Comparison of ENCODE assay signal across 15 mouse cellular contexts in genomic region chr16:10725156-10725555, GRCm38 (mm10).
DNase-seq lines count a peak whose midpoint lies in the region; ATAC-seq and TF ChIP-seq lines count a peak whose summit lies in the region.
"Had no signal": no experiment of that assay in that cellular context is flagged by ENCODE, and none has a peak within 500 bp of the region (broad histone marks: within the 10 kb centered on the region; RNA-seq: fewer than 3 reads in every experiment).

No protein-coding gene starts in this region.

- no peaks in the 10 kb centered on the region for H3K4me1 ChIP-seq in heart, postnatal 0 days (ENCODE audit: control insufficient read depth, insufficient read depth)
- no peaks in the 10 kb centered on the region for H3K4me1 ChIP-seq in midbrain, postnatal 0 days (ENCODE audit: insufficient read depth, low read length)
- peaks cover 13% of the 10 kb centered on the region; the same call in 1 of the 2 replicates for H3K4me1 ChIP-seq in midbrain, embryonic 13.5 days (replicated peaks)
- H3K4me1 ChIP-seq: midbrain, embryonic 15.5 days had no signal

- DNase-seq in heart, postnatal 0 days (ENCODE audit: low spot score): no peak
- no peak for DNase-seq in heart, postnatal 25 days (ENCODE audit: low spot score)
- no peak for DNase-seq in midbrain, postnatal 0 days (ENCODE audit: low spot score)
- peak; percentile 35 for DNase-seq in ZHBTc4 (ENCODE audit: low read depth, low spot score)
- peak; percentile 77 for DNase-seq in naive thymus-derived CD4-positive, alpha-beta T cell, adult 2 months (ENCODE audit: low read depth)
- DNase-seq in retina, embryonic 14.5 days (ENCODE audit: low spot score): no peak
- DNase-seq in kidney, postnatal 10 days: no peak
- DNase-seq: cerebellum, adult 9-11 months; right cerebral cortex, adult 18-20 months had no signal

- no peak overlapping the region for H3K4me3 ChIP-seq in heart, postnatal 0 days (ENCODE audit: low read depth, low read length)
- H3K4me3 ChIP-seq in midbrain, postnatal 0 days (ENCODE audit: low read depth, low read length): no peak overlapping the region
- no peak overlapping the region for H3K4me3 ChIP-seq in midbrain, embryonic 13.5 days (replicated peaks)
- H3K4me3 ChIP-seq: embryonic facial prominence, embryonic 10.5 days; heart, embryonic 10.5 days; hindbrain, embryonic 13.5 days; limb, embryonic 13.5 days; midbrain, embryonic 15.5 days had no signal

- intact Hi-C loops in heart, postnatal 25 days (cut with DNase I): no loop called here

- WGBS in heart, postnatal 0 days: 68% methylated on average over 2 of the region's 2 CpGs
- 50% methylated on average over 2 of the region's 2 CpGs for WGBS in midbrain, postnatal 0 days
- 59% methylated on average over 2 of the region's 2 CpGs for WGBS in midbrain, embryonic 13.5 days

- no peaks in the 10 kb centered on the region for H3K9me3 ChIP-seq in heart, postnatal 0 days (replicated peaks; ENCODE audit: control insufficient read depth, low read length)
- H3K9me3 ChIP-seq in midbrain, postnatal 0 days (ENCODE audit: low read length): no peaks in the 10 kb centered on the region
- no peaks in the 10 kb centered on the region for H3K9me3 ChIP-seq in midbrain, embryonic 13.5 days
- H3K9me3 ChIP-seq: embryonic facial prominence, embryonic 10.5 days; heart, embryonic 10.5 days; hindbrain, embryonic 13.5 days; limb, embryonic 13.5 days; midbrain, embryonic 15.5 days had no signal

- no peak overlapping the region for H3K27ac ChIP-seq in heart, postnatal 0 days (ENCODE audit: low read depth)
- H3K27ac ChIP-seq in midbrain, postnatal 0 days (ENCODE audit: low read depth, low read length): no peak overlapping the region
- no peak overlapping the region for H3K27ac ChIP-seq in midbrain, embryonic 13.5 days
- H3K27ac ChIP-seq: embryonic facial prominence, embryonic 10.5 days; heart, embryonic 10.5 days; hindbrain, embryonic 13.5 days; limb, embryonic 13.5 days; midbrain, embryonic 15.5 days had no signal

- no peak for TF ChIP-seq EP300 in heart, postnatal 0 days (IDR thresholded peaks at IDR 0.05; ENCODE audit: low read depth)

- peak; percentile 15; the same call in 1 of the 2 replicates for TF ChIP-seq CTCF in heart, postnatal 0 days (IDR thresholded peaks at IDR 0.05; ENCODE audit: low read depth)
- peak; percentile 46 for TF ChIP-seq CTCF in midbrain, postnatal 0 days (IDR thresholded peaks at IDR 0.05)

- no peaks in the 10 kb centered on the region for H3K27me3 ChIP-seq in heart, postnatal 0 days (ENCODE audit: control insufficient read depth, insufficient read depth, low read length)
- no peaks in the 10 kb centered on the region for H3K27me3 ChIP-seq in midbrain, postnatal 0 days (ENCODE audit: insufficient read depth, low read length)
- no peaks in the 10 kb centered on the region for H3K27me3 ChIP-seq in midbrain, embryonic 13.5 days
- H3K27me3 ChIP-seq: hindbrain, embryonic 13.5 days; midbrain, embryonic 15.5 days had no signal

- no peaks in the 10 kb centered on the region for H3K36me3 ChIP-seq in heart, postnatal 0 days (replicated peaks; ENCODE audit: control insufficient read depth, insufficient read depth, low read length)
- H3K36me3 ChIP-seq in midbrain, postnatal 0 days (ENCODE audit: insufficient read depth, low read length): no peaks in the 10 kb centered on the region
- H3K36me3 ChIP-seq in midbrain, embryonic 13.5 days: no peaks in the 10 kb centered on the region
- H3K36me3 ChIP-seq: embryonic facial prominence, embryonic 10.5 days; heart, embryonic 10.5 days; hindbrain, embryonic 13.5 days; limb, embryonic 13.5 days; midbrain, embryonic 15.5 days had no signal

- H3K4me2 ChIP-seq in heart, postnatal 0 days (ENCODE audit: low read depth, low read length): no peak overlapping the region
- no peak overlapping the region for H3K4me2 ChIP-seq in midbrain, postnatal 0 days (ENCODE audit: low read depth, low read length, poor library complexity, severe bottlenecking)
- no peak overlapping the region for H3K4me2 ChIP-seq in midbrain, embryonic 13.5 days (replicated peaks)
- H3K4me2 ChIP-seq: hindbrain, embryonic 13.5 days; limb, embryonic 13.5 days; midbrain, embryonic 15.5 days had no signal

- no peak for ATAC-seq in heart, postnatal 0 days (ENCODE audit: insufficient read depth, low read depth)
- ATAC-seq in midbrain, postnatal 0 days (ENCODE audit: low FRiP score): no peak
- ATAC-seq in midbrain, embryonic 13.5 days: no peak
- ATAC-seq: midbrain, embryonic 15.5 days had no signal

- no peak overlapping the region for H3K9ac ChIP-seq in heart, postnatal 0 days (replicated peaks; ENCODE audit: low read depth, low read length)
- H3K9ac ChIP-seq in midbrain, postnatal 0 days (replicated peaks; ENCODE audit: low read length, poor library complexity, severe bottlenecking): no peak overlapping the region
- H3K9ac ChIP-seq in midbrain, embryonic 13.5 days (replicated peaks): no peak overlapping the region
- H3K9ac ChIP-seq: hindbrain, embryonic 13.5 days; limb, embryonic 13.5 days; midbrain, embryonic 15.5 days had no signal

Comparison
In these comparisons a context has a peak if more than half of its experiments do, and no peak if none do; other contexts are left out.
1. DNase-seq: peak in ZHBTc4 (single experiment) and naive thymus-derived CD4-positive, alpha-beta T cell, adult 2 months (single experiment); none in heart, postnatal 0 days (single experiment), heart, postnatal 25 days (single experiment), midbrain, postnatal 0 days (single experiment), retina, embryonic 14.5 days (single experiment) and kidney, postnatal 10 days (single experiment).